Mouse (Mus musculus) neural tube, embryonic 14.5 days (tissue): ENCODE data around the gene Slx1b. TPM values are rescaled to one million over a fixed set of nuclear protein-coding genes. Genes with fewer than 3 reads are reported as not detected.
"Not testable (repeated sequence)": the region's sequence is repeated elsewhere in the genome, so short reads cannot be mapped to it uniquely, and the experiment has no call there.

Experiments used
- ATAC-seq: fragments of 200-750 bp; cut with Nextera tagmentation; 2 replicates; pipeline ENCODE4 v1.8.0; 2017; ENCODE audit warnings: low read depth, mild to moderate bottlenecking, moderate TSS enrichment, moderate library complexity
- H3K27ac ChIP-seq: fragments of 300-500 bp; sonication (generic); 2 replicates; pipeline ENCODE4 v1.5.1; 2014; ENCODE audit warnings: low read depth, mild to moderate bottlenecking, control low read depth, low read length, moderate library complexity, mixed read lengths
- H3K27me3 ChIP-seq: fragments of 300-500 bp; sonication (generic); 2 replicates; pipeline ENCODE4 v1.6.1; 2014; ENCODE audit warnings: low read length; ENCODE audit not compliant: control insufficient read depth, insufficient read depth
- H3K36me3 ChIP-seq: fragments of 300-500 bp; sonication (generic); 2 replicates; pipeline ENCODE4 v1.6.1; 2014; ENCODE audit warnings: low read length, mixed read lengths; ENCODE audit not compliant: control insufficient read depth, insufficient read depth
- H3K4me1 ChIP-seq: fragments of 300-500 bp; sonication (generic); 2 replicates; pipeline ENCODE4 v1.6.1; 2014; ENCODE audit warnings: low read length; ENCODE audit not compliant: control insufficient read depth, insufficient read depth
- H3K4me2 ChIP-seq: fragments of 300-500 bp; sonication (generic); 2 replicates; pipeline ENCODE4 v1.6.1; 2014; ENCODE audit warnings: mild to moderate bottlenecking, low read depth, low read length, control low read depth
- H3K4me3 ChIP-seq: fragments of 300-500 bp; sonication (generic); 2 replicates; pipeline ENCODE4 v1.5.1; 2014; ENCODE audit warnings: low read depth, low read length, control low read depth, mixed read lengths
- H3K9ac ChIP-seq: fragments of 300-500 bp; sonication (generic); replicated peaks from 2 replicates; pipeline ENCODE4 v1.6.1; 2014; ENCODE audit warnings: low read depth, mild to moderate bottlenecking, control low read depth, low read length, mixed read lengths
- H3K9me3 ChIP-seq: fragments of 300-500 bp; sonication (generic); 2 replicates; pipeline ENCODE4 v1.6.1; 2016; ENCODE audit warnings: low read length; ENCODE audit not compliant: control insufficient read depth
- WGBS: fragments of 180-500 bp; shearing (Covaris S2); extraction: QIAGEN DNeasy Blood & Tissue Kit; methylation state at CpG from one replicate; pipeline ENCODE4 v1.1.7; 2014; 5-methylcytosine and 5-hydroxymethylcytosine counted together
- polyA plus RNA-seq: library from polyadenylated mRNA; unstranded; fragments of >200 nt; fragmentation: Nextera tagmentation; extraction: Ambion mirVana; gene quantifications from 2 replicates; pipeline ENCODE4 v1.2.1, GENCODE M21; 2014

Slx1b gene
- polyA plus RNA-seq, 1 experiment from 2014 or later: 11.2 TPM

GRCm38 (mm10) chr7:126653991-126654390 is 41.6 kb downstream of the Slx1b start:
- Histone ChIP-seq H3K4me2 (no peak overlapping the region), H3K27ac (no peak overlapping the region), H3K4me1 (no peaks in the 10 kb centered on the region), H3K9me3 (no peaks in the 10 kb centered on the region), H3K9ac (no peak overlapping the region), H3K36me3 (no peaks in the 10 kb centered on the region), H3K4me3 (no peak overlapping the region), H3K27me3 (no peaks in the 10 kb centered on the region)
- no peak for ATAC-seq
- 69% methylated on average over 2 of the region's 2 CpGs for WGBS

- Histone ChIP-seq H3K27me3 (no peaks in the 10 kb centered on the region), H3K4me3 (no peak overlapping the region), H3K9ac (no peak overlapping the region), H3K36me3 (no peaks in the 10 kb centered on the region), H3K27ac (no peak overlapping the region), H3K4me2 (no peak overlapping the region), H3K4me1 (no peaks in the 10 kb centered on the region), H3K9me3 (no peaks in the 10 kb centered on the region)
- 68% methylated on average over 2 of the region's 2 CpGs for WGBS
- ATAC-seq: no peak
These were observed 44.7 kb downstream of the Slx1b start for GRCm38 (mm10) chr7:126650852-126651251.

GRCm38 (mm10) chr7:126649231-126650051 is 46.1 kb downstream of the Slx1b start, which contains the start of gene Sgf29:
Gene Sgf29, plus strand, starts transcription at chr7:126649309.
- 2% methylated on average over 57 of the region's 57 CpGs for WGBS

GRCm38 (mm10) chr7:126648486-126648885 is 47.1 kb downstream of the Slx1b start:
- H3K4me1 ChIP-seq: no peaks in the 10 kb centered on the region
- no peaks in the 10 kb centered on the region for H3K27me3 ChIP-seq
- 0 out of 2 replicates have a peak overlapping the region, but pooled peaks have one; percentile 92 for H3K27ac ChIP-seq
- WGBS: 81% methylated on average over 4 of the region's 4 CpGs
- ATAC-seq: no peak
- H3K9ac ChIP-seq: peak overlapping the region; percentile 65; the same call in 1 of the 2 replicates
- H3K4me3 ChIP-seq: no peak overlapping the region
- peak overlapping the region; percentile 84; the same call in 1 of the 2 replicates for H3K4me2 ChIP-seq
- H3K36me3 ChIP-seq: no peaks in the 10 kb centered on the region
- H3K9me3 ChIP-seq: no peaks in the 10 kb centered on the region

More at GRCm38 (mm10) chr7:126649231-126650051, 46.1 kb downstream of the Slx1b start, which contains the start of gene Sgf29:
- Histone ChIP-seq H3K36me3 (no peaks in the 10 kb centered on the region), H3K4me3 (peak within 1 kb of the TSS; percentile 61), H3K27me3 (no peaks in the 10 kb centered on the region), H3K27ac (peak within 1 kb of the TSS; percentile 92), H3K4me2 (peak within 1 kb of the TSS; percentile 84), H3K9me3 (no peaks in the 10 kb centered on the region), H3K9ac (peak within 1 kb of the TSS; percentile 65), H3K4me1 (no peaks in the 10 kb centered on the region)
- peak; percentile 97 for ATAC-seq

GRCm38 (mm10) chr7:126645708-126646107 is 49.9 kb downstream of the Slx1b start:
- no peak overlapping the region for H3K27ac ChIP-seq
- 63% methylated on average over 5 of the region's 5 CpGs for WGBS
- no peak for ATAC-seq

GRCm38 (mm10) chr7:126644914-126645313 is 50.7 kb downstream of the Slx1b start:
- ATAC-seq: no peak
- Histone ChIP-seq H3K9me3 (no peaks in the 10 kb centered on the region), H3K4me2 (no peak overlapping the region)

More at GRCm38 (mm10) chr7:126645708-126646107, 49.9 kb downstream of the Slx1b start:
- H3K9ac ChIP-seq: no peak overlapping the region
- H3K4me1 ChIP-seq: no peaks in the 10 kb centered on the region
- no peak overlapping the region for H3K4me2 ChIP-seq
- no peaks in the 10 kb centered on the region for H3K36me3 ChIP-seq
- no peak overlapping the region for H3K4me3 ChIP-seq
- no peaks in the 10 kb centered on the region for H3K27me3 ChIP-seq
- H3K9me3 ChIP-seq: no peaks in the 10 kb centered on the region

GRCm38 (mm10) chr7:126644345-126644744 is 51.2 kb downstream of the Slx1b start:
- Histone ChIP-seq H3K4me1 (no peaks in the 10 kb centered on the region), H3K9me3 (no peaks in the 10 kb centered on the region), H3K36me3 (no peaks in the 10 kb centered on the region), H3K27ac (no peak overlapping the region), H3K27me3 (no peaks in the 10 kb centered on the region), H3K9ac (no peak overlapping the region), H3K4me3 (no peak overlapping the region), H3K4me2 (no peak overlapping the region)
- 87% methylated on average over 3 of the region's 3 CpGs for WGBS
- no peak for ATAC-seq

More at GRCm38 (mm10) chr7:126644914-126645313, 50.7 kb downstream of the Slx1b start:
- Histone ChIP-seq H3K36me3 (no peaks in the 10 kb centered on the region), H3K4me3 (no peak overlapping the region), H3K9ac (no peak overlapping the region), H3K27ac (no peak overlapping the region), H3K4me1 (no peaks in the 10 kb centered on the region), H3K27me3 (no peaks in the 10 kb centered on the region)

GRCm38 (mm10) chr7:126643244-126643617 is 52.4 kb downstream of the Slx1b start:
- not testable (repeated sequence) for ATAC-seq, H3K4me2 ChIP-seq, H3K27ac ChIP-seq, H3K9ac ChIP-seq, H3K36me3 ChIP-seq, H3K4me3 ChIP-seq, H3K9me3 ChIP-seq, H3K4me1 ChIP-seq, H3K27me3 ChIP-seq
- WGBS: 60% methylated on average over 3 of the region's 3 CpGs

GRCm38 (mm10) chr7:126642545-126643243 is 52.9 kb downstream of the Slx1b start:
- Histone ChIP-seq H3K9me3 (no peaks in the 10 kb centered on the region), H3K27me3 (no peaks in the 10 kb centered on the region), H3K9ac (no peak overlapping the region), H3K4me2 (no peak overlapping the region), H3K27ac (no peak overlapping the region), H3K36me3 (no peaks in the 10 kb centered on the region), H3K4me1 (no peaks in the 10 kb centered on the region), H3K4me3 (no peak overlapping the region)
- WGBS: 81% methylated on average over 5 of the region's 5 CpGs
- no peak for ATAC-seq
